Mouse (Mus musculus) gastrocnemius, postnatal 25 days (tissue): ENCODE data around the gene Lpo. TPM values are rescaled to one million over a fixed set of nuclear protein-coding genes. Genes with fewer than 3 reads are reported as not detected.

Experiments
- DNase-seq: peaks from one replicate; pipeline ENCODE4 v3.0.0; 2022
- total RNA-seq, 2 experiments: library from RNA; stranded (reverse); gene quantifications; 1 replicate in 1 of 2; 2 replicates in 1 of 2; pipeline ENCODE4 v1.2.3; 2021

Lpo gene
- total RNA-seq, 2 experiments from 2014 or later: not detected

- no peak for DNase-seq
Observed at GRCm38 (mm10) chr11:87805448-87805847, 22.6 kb downstream of the Lpo start.

- DNase-seq: no peak
Observed at GRCm38 (mm10) chr11:87802621-87803020, 25.5 kb downstream of the Lpo start.

- peak; percentile 24 for DNase-seq
Observed at GRCm38 (mm10) chr11:87801711-87802275, 26.3 kb downstream of the Lpo start.

GRCm38 (mm10) chr11:87793460-87793859, 34.6 kb downstream of the Lpo start, which contains the start of gene Mpo:
TSS of gene Mpo (plus strand) at chr11:87793581.
- DNase-seq: no peak

GRCm38 (mm10) chr11:87790088-87790487, 38.0 kb downstream of the Lpo start:
- DNase-seq: no peak

GRCm38 (mm10) chr11:87780130-87780529, 48.0 kb downstream of the Lpo start:
- no peak for DNase-seq

- no peak for DNase-seq
Observed at GRCm38 (mm10) chr11:87779392-87779791, 48.7 kb downstream of the Lpo start.

- DNase-seq: no peak
Observed at GRCm38 (mm10) chr11:87778915-87779314, 49.2 kb downstream of the Lpo start.

- DNase-seq: no peak
Observed at GRCm38 (mm10) chr11:87778100-87778765, 49.9 kb downstream of the Lpo start.

- DNase-seq: no peak
Observed at GRCm38 (mm10) chr11:87772354-87772753, 55.7 kb downstream of the Lpo start.

GRCm38 (mm10) chr11:87770989-87771388, 57.1 kb downstream of the Lpo start:
- no peak for DNase-seq

GRCm38 (mm10) chr11:87768745-87769144, 59.3 kb downstream of the Lpo start:
- no peak for DNase-seq

GRCm38 (mm10) chr11:87763988-87764876, 63.9 kb downstream of the Lpo start:
- no peak for DNase-seq

- DNase-seq: no peak
Observed at GRCm38 (mm10) chr11:87763511-87763987, 64.5 kb downstream of the Lpo start.

GRCm38 (mm10) chr11:87762702-87763385, 65.2 kb downstream of the Lpo start:
- no peak for DNase-seq

- DNase-seq: no peak
Observed at GRCm38 (mm10) chr11:87761806-87762701, 66.0 kb downstream of the Lpo start.

GRCm38 (mm10) chr11:87761181-87761721, 66.8 kb downstream of the Lpo start:
- no peak for DNase-seq

GRCm38 (mm10) chr11:87760301-87761081, 67.6 kb downstream of the Lpo start, which contains the start of gene Tspoap1:
TSS of gene Tspoap1 (plus strand) at chr11:87760541.
- no peak for DNase-seq

GRCm38 (mm10) chr11:87759609-87760005, 68.5 kb downstream of the Lpo start:
- DNase-seq: no peak
